Mouse (Mus musculus): Measurements from ENCODE around the gene Dennd5a.

DNA sequence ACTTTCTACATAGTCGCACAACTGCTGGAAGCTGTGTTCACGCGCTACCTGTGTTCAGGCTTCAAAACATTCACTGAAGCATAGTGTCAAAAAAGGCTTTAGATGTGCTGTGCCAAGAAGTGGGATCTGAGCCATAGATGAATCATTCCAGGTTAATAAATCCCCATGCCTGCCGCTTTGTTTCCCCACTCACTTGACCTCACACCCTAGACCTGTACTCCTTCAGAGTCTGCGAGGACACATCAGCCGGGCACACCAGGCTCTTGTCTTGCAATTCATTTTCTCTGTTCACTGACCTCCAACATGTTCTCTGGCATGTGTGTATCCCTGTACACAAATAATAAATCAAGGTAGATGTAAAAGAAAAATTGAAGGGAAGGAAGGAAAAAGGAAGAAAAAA, 48.8 kb upstream of the Dennd5a start:
- no peak for TF ChIP-seq CTCF (IDR thresholded peaks at IDR 0.05; ENCODE audit: low read depth, low read length)
- no peak for TF ChIP-seq GATA1 (IDR thresholded peaks at IDR 0.05; ENCODE audit: borderline replicate concordance, low read length)
- no peak for TF ChIP-seq TAL1 (conservative IDR thresholded peaks at IDR 0.05; ENCODE audit: low read depth, low read length)
